Comparison of ENCODE assay signal across 9 mouse cellular contexts in the genomic region with DNA sequence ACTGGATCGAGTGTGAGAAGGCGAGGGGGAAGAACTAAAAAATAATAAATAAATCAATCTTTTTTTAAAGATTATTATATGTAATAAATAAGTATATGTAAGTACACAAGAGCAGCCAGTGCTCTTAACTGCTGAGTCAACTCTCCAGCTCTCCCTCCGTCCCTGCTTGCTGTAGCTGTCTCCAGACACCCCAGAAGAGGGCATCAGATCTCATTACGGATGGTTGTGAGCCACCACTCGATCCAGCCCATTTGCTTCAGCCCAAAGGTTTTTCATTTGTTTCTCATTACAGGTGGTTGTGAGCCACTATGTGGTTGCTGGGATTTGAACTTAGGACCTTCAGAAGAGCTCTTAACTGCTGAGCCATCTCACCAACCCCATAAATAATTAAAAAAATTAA.
"Had no signal": no experiment of that assay in that cellular context is flagged by ENCODE, and none has a peak within 500 bp of the region (broad histone marks: within the 10 kb centered on the region; RNA-seq: fewer than 3 reads in every experiment).

No protein-coding gene starts in this region.

- H3K4me3 ChIP-seq: kidney, embryonic 15.5 days; left cerebral cortex, adult 2 months; liver, embryonic 12.5 days; liver, embryonic 15.5 days; lung, embryonic 15.5 days; megakaryocyte, embryonic 14.5 days; neural tube, embryonic 12.5 days; neural tube, embryonic 15.5 days had no signal

- H3K9me3 ChIP-seq: kidney, embryonic 15.5 days; liver, embryonic 12.5 days; liver, embryonic 15.5 days; lung, embryonic 15.5 days; megakaryocyte, embryonic 14.5 days; neural tube, embryonic 12.5 days; neural tube, embryonic 15.5 days had no signal

- H3K27me3 ChIP-seq: kidney, embryonic 15.5 days; liver, embryonic 12.5 days; liver, embryonic 15.5 days; lung, embryonic 15.5 days; neural tube, embryonic 12.5 days; neural tube, embryonic 15.5 days had no signal

- H3K27ac ChIP-seq: kidney, embryonic 15.5 days; left cerebral cortex, adult 2 months; liver, embryonic 12.5 days; liver, embryonic 15.5 days; lung, embryonic 15.5 days; neural tube, embryonic 12.5 days; neural tube, embryonic 15.5 days had no signal

- H3K4me2 ChIP-seq: kidney, embryonic 15.5 days; liver, embryonic 12.5 days; liver, embryonic 15.5 days; lung, embryonic 15.5 days; midbrain, embryonic 11.5 days; neural tube, embryonic 12.5 days; neural tube, embryonic 15.5 days had no signal

- H3K36me3 ChIP-seq: kidney, embryonic 15.5 days; liver, embryonic 12.5 days; liver, embryonic 15.5 days; lung, embryonic 15.5 days; neural tube, embryonic 12.5 days; neural tube, embryonic 15.5 days had no signal

- H3K9ac ChIP-seq: kidney, embryonic 15.5 days; liver, embryonic 12.5 days; liver, embryonic 15.5 days; lung, embryonic 15.5 days; neural tube, embryonic 12.5 days; neural tube, embryonic 15.5 days had no signal
